Mouse (Mus musculus) right cerebral cortex, postnatal 36 days (tissue): ENCODE measurements around the gene Diras2.

Experiments used
- DNase-seq, 2 experiments: peaks; one replicate each; pipeline ENCODE4 v3.0.0; 2022; ENCODE audit warnings: low spot score in 2 of 2, mixed read lengths in 1 of 2

Diras2 gene

GRCm38 (mm10) chr13:52469795-52470690 lies 61.0 kb downstream of the Diras2 start:
- no peak for DNase-seq

- DNase-seq: no peak
Measured at GRCm38 (mm10) chr13:52465141-52465540, 65.9 kb downstream of the Diras2 start.

DNA sequence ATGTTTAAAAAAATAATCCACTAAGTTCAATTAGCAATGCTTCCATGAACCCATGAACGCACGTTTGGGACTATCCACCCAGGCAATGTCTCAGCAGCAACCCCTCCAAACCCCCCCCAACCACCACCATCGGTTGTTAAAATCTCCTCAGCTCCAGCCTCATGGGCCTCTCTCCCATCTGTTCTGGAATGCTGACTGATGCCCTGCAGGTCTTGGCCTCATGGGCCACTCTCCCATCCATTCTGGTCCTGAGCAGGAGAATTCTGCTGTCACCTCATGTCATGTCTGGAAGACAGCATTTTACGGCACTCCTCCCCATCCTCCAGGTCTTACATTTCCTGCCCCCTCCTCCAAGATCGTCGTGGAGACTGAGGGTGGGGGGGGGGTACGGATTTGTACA lies 71.1 kb downstream of the Diras2 start:
- DNase-seq: no peak

DNA sequence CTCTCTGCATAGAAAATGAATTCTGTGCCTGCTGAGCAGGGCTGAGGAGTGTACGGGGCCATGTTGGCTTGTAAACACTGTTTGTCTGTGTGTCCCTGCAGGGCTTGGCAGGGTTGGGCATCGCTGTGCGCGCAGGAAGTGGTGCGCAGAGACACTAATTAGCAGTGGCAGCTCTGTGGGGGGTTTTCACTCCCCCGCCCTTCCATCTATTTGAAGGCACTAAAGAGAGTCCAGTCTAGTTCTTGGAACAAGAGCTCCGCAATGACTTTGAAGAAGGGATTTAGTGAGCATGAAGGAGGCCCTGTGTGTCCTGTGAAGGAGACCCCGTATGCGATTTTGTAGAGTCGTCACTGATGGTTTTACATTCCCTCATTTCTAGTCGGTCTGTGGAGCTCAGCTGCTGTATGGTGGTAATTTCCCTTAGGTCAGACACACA lies 73.2 kb downstream of the Diras2 start:
- peak; percentile 44 to 54 for DNase-seq

- DNase-seq: no peak
Measured at GRCm38 (mm10) chr13:52457177-52457888, 73.7 kb downstream of the Diras2 start.

GRCm38 (mm10) chr13:52455329-52455728 lies 75.8 kb downstream of the Diras2 start:
- no peak for DNase-seq

GRCm38 (mm10) chr13:52454708-52455250 lies 76.3 kb downstream of the Diras2 start:
- DNase-seq: no peak
